Mouse (Mus musculus) kidney, embryonic 16.5 days (tissue): Measurements from ENCODE around the gene Rin3. TPM values are rescaled to one million over a fixed set of nuclear protein-coding genes. Genes with fewer than 3 reads are reported as not detected.

Source experiments
- ATAC-seq: fragments of 200-750 bp; cut with Nextera tagmentation; 2 replicates; pipeline ENCODE4 v1.8.0; 2017; ENCODE audit warnings: moderate TSS enrichment; ENCODE audit not compliant: low FRiP score, low TSS enrichment
- H3K27ac ChIP-seq: fragments of 300-500 bp; sonication (generic); 2 replicates; pipeline ENCODE4 v1.5.1; 2014; ENCODE audit warnings: low read length
- H3K27me3 ChIP-seq: fragments of 300-500 bp; sonication (generic); 2 replicates; pipeline ENCODE4 v1.6.1; 2014; ENCODE audit warnings: low read length, control low read depth, mixed read lengths; ENCODE audit not compliant: insufficient read depth
- H3K36me3 ChIP-seq: fragments of 300-500 bp; sonication (generic); 2 replicates; pipeline ENCODE4 v1.6.1; 2014; ENCODE audit warnings: low read length, control low read depth, mixed read lengths; ENCODE audit not compliant: insufficient read depth
- H3K4me1 ChIP-seq: fragments of 300-500 bp; sonication (generic); 2 replicates; pipeline ENCODE4 v1.6.1; 2014; ENCODE audit warnings: low read length, control low read depth, mixed read lengths; ENCODE audit not compliant: insufficient read depth
- H3K4me2 ChIP-seq: fragments of 300-500 bp; sonication (generic); replicated peaks from 2 replicates; pipeline ENCODE4 v1.6.1; 2014; ENCODE audit warnings: low read depth, low read length
- H3K4me3 ChIP-seq: fragments of 300-500 bp; sonication (generic); 2 replicates; pipeline ENCODE4 v1.5.1; 2014; ENCODE audit warnings: mild to moderate bottlenecking, low read length
- H3K9ac ChIP-seq: fragments of 300-500 bp; sonication (generic); replicated peaks from 2 replicates; pipeline ENCODE4 v1.6.1; 2014; ENCODE audit warnings: low read length
- H3K9me3 ChIP-seq: fragments of 300-500 bp; sonication (generic); 2 replicates; pipeline ENCODE4 v1.6.1; 2016; ENCODE audit warnings: low read length, control low read depth
- WGBS: fragments of 180-500 bp; shearing (Covaris S2); extraction: QIAGEN DNeasy Blood & Tissue Kit; methylation state at CpG from one replicate; pipeline ENCODE4 v1.1.7; 2014; 5-methylcytosine and 5-hydroxymethylcytosine counted together
- polyA plus RNA-seq: library from polyadenylated mRNA; unstranded; fragments of >200 nt; fragmentation: Nextera tagmentation; extraction: Ambion mirVana; gene quantifications from 2 replicates; pipeline ENCODE4 v1.2.1, GENCODE M21; 2015

Rin3 gene
- polyA plus RNA-seq, 1 experiment from 2014 or later: 9.1 TPM

- no peaks in the 10 kb centered on the region for H3K27me3 ChIP-seq
- no peak overlapping the region for H3K27ac ChIP-seq
- peaks cover 11% of the 10 kb centered on the region; the same call in 1 of the 2 replicates for H3K4me1 ChIP-seq
- ATAC-seq: no peak
- H3K9ac ChIP-seq: no peak overlapping the region
- no peak overlapping the region for H3K4me2 ChIP-seq
- H3K4me3 ChIP-seq: no peak overlapping the region
- 83% methylated on average over 6 of the region's 6 CpGs for WGBS
- H3K9me3 ChIP-seq: no peaks in the 10 kb centered on the region
- H3K36me3 ChIP-seq: 0 out of 2 replicates have a peak, but pooled peaks cover 3% of the 10 kb centered on the region
These were observed 134.9 kb downstream of the Rin3 start for GRCm38 (mm10) chr12:102417701-102418100.

DNA sequence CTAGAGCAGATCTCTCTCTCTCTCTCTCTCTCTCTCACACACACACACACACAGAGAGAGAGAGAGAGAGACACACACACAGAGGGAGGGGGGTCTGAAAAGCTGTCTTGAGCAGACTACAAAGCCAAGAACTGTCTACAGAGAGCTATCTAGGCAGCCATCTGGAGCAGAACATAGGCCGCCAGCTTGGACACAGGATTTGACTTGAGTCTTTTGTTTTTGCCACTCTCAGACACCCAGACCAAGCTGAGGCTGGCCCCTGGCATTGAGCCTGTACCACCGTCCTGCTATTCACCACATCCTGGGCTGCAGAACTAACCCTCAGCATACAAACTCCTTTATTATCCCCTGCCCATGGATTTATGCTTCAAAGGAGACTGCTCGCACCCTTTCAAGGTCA, 136.7 kb downstream of the Rin3 start:
- 0 out of 2 replicates have a peak, but pooled peaks cover 3% of the 10 kb centered on the region for H3K36me3 ChIP-seq
- H3K9me3 ChIP-seq: no peaks in the 10 kb centered on the region
- peak overlapping the region; percentile 39 for H3K27ac ChIP-seq
- no peaks in the 10 kb centered on the region for H3K27me3 ChIP-seq
- no peak for ATAC-seq
- H3K9ac ChIP-seq: no peak overlapping the region
- H3K4me3 ChIP-seq: no peak overlapping the region
- WGBS: 52% methylated on average over 3 of the region's 3 CpGs
- no peak overlapping the region for H3K4me2 ChIP-seq
- H3K4me1 ChIP-seq: peaks cover 11% of the 10 kb centered on the region; the same call in 1 of the 2 replicates

- peak overlapping the region; percentile 62 for H3K27ac ChIP-seq
- WGBS: 73% methylated on average over 10 of the region's 10 CpGs
These were observed 137.5 kb downstream of the Rin3 start for GRCm38 (mm10) chr12:102420168-102420890.

GRCm38 (mm10) chr12:102422065-102422464, 139.2 kb downstream of the Rin3 start:
- Histone ChIP-seq H3K36me3 (peaks cover 7% of the 10 kb centered on the region; the same call in 1 of the 2 replicates), H3K9ac (no peak overlapping the region), H3K27ac (peak overlapping the region; percentile 59), H3K4me2 (no peak overlapping the region), H3K27me3 (no peaks in the 10 kb centered on the region), H3K4me1 (peaks cover under 1% of the 10 kb centered on the region; the same call in 1 of the 2 replicates), H3K4me3 (no peak overlapping the region), H3K9me3 (no peaks in the 10 kb centered on the region)
- 0 out of 2 replicates have a peak, but pooled peaks have one; percentile 37 for ATAC-seq
- 79% methylated on average over 6 of the region's 6 CpGs for WGBS

More at GRCm38 (mm10) chr12:102420168-102420890, 137.5 kb downstream of the Rin3 start:
- peak; percentile 29; the same call in 1 of the 2 replicates for ATAC-seq
- H3K4me1 ChIP-seq: peaks cover 11% of the 10 kb centered on the region; the same call in 1 of the 2 replicates
- no peak overlapping the region for H3K4me2 ChIP-seq
- H3K36me3 ChIP-seq: 0 out of 2 replicates have a peak, but pooled peaks cover 3% of the 10 kb centered on the region
- no peaks in the 10 kb centered on the region for H3K27me3 ChIP-seq
- no peak overlapping the region for H3K4me3 ChIP-seq
- H3K9ac ChIP-seq: no peak overlapping the region
- H3K9me3 ChIP-seq: no peaks in the 10 kb centered on the region

- Histone ChIP-seq H3K4me2 (no peak overlapping the region), H3K4me1 (no peaks in the 10 kb centered on the region), H3K9me3 (no peaks in the 10 kb centered on the region), H3K36me3 (peaks cover 7% of the 10 kb centered on the region; the same call in 1 of the 2 replicates), H3K9ac (no peak overlapping the region), H3K27me3 (no peaks in the 10 kb centered on the region), H3K27ac (peak overlapping the region; percentile 35), H3K4me3 (no peak overlapping the region)
- WGBS: 81% methylated on average over 11 of the region's 11 CpGs
- no peak for ATAC-seq
These were observed 139.9 kb downstream of the Rin3 start for GRCm38 (mm10) chr12:102422623-102423320.

GRCm38 (mm10) chr12:102423625-102424024, 140.8 kb downstream of the Rin3 start:
- H3K27ac ChIP-seq: no peak overlapping the region
- H3K4me1 ChIP-seq: no peaks in the 10 kb centered on the region
- no peak overlapping the region for H3K4me3 ChIP-seq
- WGBS: 92% methylated on average over 8 of the region's 8 CpGs
- H3K4me2 ChIP-seq: no peak overlapping the region
- H3K9me3 ChIP-seq: no peaks in the 10 kb centered on the region
- H3K27me3 ChIP-seq: no peaks in the 10 kb centered on the region
- no peak for ATAC-seq
- H3K9ac ChIP-seq: no peak overlapping the region
- peaks cover 7% of the 10 kb centered on the region; the same call in 1 of the 2 replicates for H3K36me3 ChIP-seq

DNA sequence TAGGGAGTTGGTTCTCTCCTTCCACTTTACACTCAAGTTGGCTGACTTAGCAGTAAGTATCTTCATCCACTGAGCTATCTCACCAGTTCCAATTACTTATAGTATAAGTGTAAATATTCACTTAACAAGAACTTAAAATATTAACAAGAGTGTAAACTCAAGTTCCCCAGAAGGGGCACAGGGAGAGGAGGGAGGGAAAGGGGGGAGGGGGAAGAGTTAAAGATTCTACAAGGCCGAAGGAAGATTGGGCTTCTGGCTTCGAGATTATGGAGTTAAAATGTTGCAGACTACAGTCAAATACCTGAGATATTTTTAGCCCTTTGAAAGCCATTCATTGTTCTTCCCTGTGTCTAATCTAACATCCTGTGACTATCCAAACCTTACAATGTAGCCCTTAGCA, 141.6 kb downstream of the Rin3 start:
- H3K9ac ChIP-seq: no peak overlapping the region
- 54% methylated on average over 2 of the region's 2 CpGs for WGBS
- no peak overlapping the region for H3K4me2 ChIP-seq
- H3K4me1 ChIP-seq: no peaks in the 10 kb centered on the region
- H3K27ac ChIP-seq: no peak overlapping the region
- ATAC-seq: no peak
- peaks cover 7% of the 10 kb centered on the region; the same call in 1 of the 2 replicates for H3K36me3 ChIP-seq
- no peak overlapping the region for H3K4me3 ChIP-seq
- H3K9me3 ChIP-seq: no peaks in the 10 kb centered on the region
- no peaks in the 10 kb centered on the region for H3K27me3 ChIP-seq

DNA sequence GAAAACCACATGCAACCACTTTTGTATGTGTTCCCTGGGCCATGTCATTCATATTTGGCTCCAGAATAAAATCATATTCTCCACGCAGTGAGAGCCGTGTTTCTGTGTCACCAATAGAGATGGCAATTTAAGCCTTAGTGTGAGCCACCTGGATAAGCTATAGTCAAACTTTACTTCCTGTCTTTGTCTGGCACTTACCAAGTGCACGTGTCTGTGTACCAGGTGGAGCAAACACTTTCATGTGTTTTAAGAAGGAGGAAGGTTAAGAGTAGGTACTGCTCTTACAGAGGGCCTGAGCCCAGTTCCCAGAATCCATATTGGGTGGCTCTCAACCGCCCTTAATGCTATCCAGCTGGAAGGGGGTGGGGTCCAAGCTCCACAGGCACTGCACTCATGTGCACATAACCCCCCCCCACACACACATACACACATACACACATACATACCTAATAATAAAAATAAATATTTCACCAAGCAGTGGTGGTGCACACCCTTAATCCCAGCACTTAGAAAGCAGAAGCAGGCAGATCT, 142.3 kb downstream of the Rin3 start:
- Histone ChIP-seq H3K4me1 (no peaks in the 10 kb centered on the region), H3K4me3 (no peak overlapping the region), H3K4me2 (no peak overlapping the region), H3K27me3 (no peaks in the 10 kb centered on the region), H3K9me3 (no peaks in the 10 kb centered on the region), H3K36me3 (peaks cover 7% of the 10 kb centered on the region; the same call in 1 of the 2 replicates), H3K27ac (no peak overlapping the region), H3K9ac (no peak overlapping the region)
- ATAC-seq: no peak
- WGBS: 76% methylated on average over 4 of the region's 4 CpGs

GRCm38 (mm10) chr12:102426285-102426684, 143.4 kb downstream of the Rin3 start:
- Histone ChIP-seq H3K4me2 (no peak overlapping the region), H3K9me3 (no peaks in the 10 kb centered on the region), H3K9ac (no peak overlapping the region), H3K27me3 (no peaks in the 10 kb centered on the region), H3K4me3 (no peak overlapping the region), H3K4me1 (no peaks in the 10 kb centered on the region), H3K36me3 (peaks cover 7% of the 10 kb centered on the region; the same call in 1 of the 2 replicates), H3K27ac (no peak overlapping the region)
- no peak for ATAC-seq
- 96% methylated on average over 7 of the region's 7 CpGs for WGBS
